Mouse (Mus musculus) CD4-positive, CD25-positive, alpha-beta regulatory T cell, adult 4 months (primary cell): ENCODE data around the gene Clec16a. TPM values are rescaled to one million over a fixed set of nuclear protein-coding genes. Genes with fewer than 3 reads are reported as not detected.
A peak's percentile ranks its signal among the peaks of the same experiment; 100 is the strongest.

Experiments used
- ATAC-seq: one replicate; pipeline ENCODE4 v1.8.0; 2017
- polyA plus RNA-seq, 2 experiments: library from polyadenylated mRNA; unstranded; fragments of 100-300 nt; shearing (Covaris generic); gene quantifications; one replicate each; pipeline ENCODE4 v1.2.1; 2017

The Clec16a gene
- polyA plus RNA-seq, 2 experiments from 2014 or later = 8.4 to 8.7 TPM

DNA sequence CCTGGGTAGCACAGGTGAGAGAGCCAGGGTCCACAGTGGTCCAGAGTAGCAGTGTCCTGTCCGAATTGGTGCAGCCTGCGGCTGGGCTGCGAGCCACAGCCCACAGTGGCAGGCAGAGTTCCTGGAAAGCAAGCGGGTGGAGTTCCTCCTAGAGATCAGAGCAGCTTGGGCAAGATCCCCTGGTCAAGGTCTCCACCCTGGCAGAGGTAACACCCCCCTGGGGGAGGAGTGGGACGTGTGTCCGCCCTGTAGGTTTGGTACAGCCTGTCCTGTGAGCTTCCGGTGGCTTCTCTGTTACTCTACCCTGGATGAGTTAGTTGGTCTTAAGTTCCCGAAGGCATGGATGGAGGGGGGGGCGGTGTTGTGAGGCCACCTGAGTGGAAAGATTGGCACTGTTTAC is 223.7 kb downstream of the Clec16a start:
- no peak for ATAC-seq

GRCm38 (mm10) chr16:10769661-10770060 is 224.5 kb downstream of the Clec16a start:
- ATAC-seq = peak; percentile 73

DNA sequence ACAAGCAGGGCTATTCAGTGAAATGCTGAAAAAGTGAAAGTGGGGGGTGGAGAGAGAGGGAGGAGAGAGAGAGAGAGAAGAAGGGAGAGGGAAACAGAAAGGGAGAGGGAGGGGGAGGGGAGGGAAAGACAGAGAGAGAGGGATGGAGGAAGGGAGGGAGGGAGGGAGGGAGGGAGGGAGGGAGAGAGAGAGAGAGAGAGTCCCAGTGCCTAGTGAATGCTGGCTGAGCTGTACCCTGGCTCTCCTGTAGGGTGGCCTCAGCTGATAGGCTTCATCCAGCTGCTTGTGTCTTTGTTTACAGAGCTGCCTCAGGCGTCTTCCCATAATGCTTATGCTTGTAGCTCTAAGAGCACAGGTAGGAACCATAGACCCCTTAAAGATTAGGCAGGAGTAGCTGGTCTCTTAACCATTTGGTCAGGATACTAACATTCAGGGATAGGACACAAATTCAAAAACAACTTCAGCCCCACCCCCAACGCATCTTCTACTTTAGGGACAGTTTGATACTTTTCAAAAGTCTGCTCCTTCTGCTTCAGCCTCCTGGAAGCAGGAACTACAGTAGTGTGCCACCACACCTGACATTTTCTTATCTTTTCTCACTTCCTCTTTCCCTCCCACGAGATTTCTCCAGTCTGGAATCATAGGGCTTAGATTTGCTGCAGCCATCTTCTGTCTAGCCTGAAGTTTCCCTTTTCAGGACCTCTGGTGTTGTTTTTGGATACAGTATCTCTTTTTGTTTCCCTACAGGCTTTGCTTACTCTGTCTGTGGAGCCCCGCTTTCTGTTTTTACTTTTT is 225.6 kb downstream of the Clec16a start:
- ATAC-seq = no peak

- ATAC-seq = peak; percentile 86
These were observed 226.8 kb downstream of the Clec16a start for GRCm38 (mm10) chr16:10771769-10772510.

DNA sequence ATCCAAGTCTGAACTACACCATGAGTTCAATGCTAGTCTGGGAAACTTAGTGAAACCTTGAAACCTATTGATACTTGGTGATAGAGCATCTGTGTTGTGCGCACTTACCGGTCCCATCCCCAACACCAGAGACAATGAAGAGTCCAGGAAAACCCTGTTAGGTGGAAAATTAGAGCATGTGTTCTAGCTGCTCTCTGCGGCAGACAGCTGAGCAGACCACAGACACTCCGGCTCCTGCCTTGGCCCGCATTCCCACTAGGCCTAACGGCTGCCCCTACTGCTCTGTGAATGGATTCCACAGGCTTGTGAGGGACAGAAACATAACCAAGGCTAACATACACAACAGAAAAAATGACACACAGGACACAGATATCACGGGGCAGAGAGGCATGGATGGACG is 228.4 kb downstream of the Clec16a start:
- ATAC-seq = no peak

- ATAC-seq = peak; percentile 10
These were observed 229.6 kb downstream of the Clec16a start for GRCm38 (mm10) chr16:10774726-10775125.

DNA sequence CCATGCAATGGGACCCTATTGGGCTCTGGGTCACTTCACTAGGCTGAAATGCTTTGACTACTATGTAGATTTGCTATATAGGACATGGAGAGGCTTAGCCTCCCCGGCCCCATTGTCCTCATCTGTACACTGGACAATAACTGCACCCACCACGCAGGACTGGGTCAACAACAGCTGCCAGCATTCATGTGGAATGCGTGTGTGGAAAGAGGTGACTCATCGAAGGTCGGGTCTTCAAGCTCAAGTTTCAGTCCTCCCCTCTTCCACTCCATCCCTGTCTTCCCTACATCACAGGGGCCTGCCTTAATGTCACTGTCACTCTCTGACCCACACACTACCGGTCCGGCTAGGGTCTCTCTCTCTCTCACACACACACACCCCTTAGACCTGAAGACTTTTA is 231.2 kb downstream of the Clec16a start:
- ATAC-seq = no peak

DNA sequence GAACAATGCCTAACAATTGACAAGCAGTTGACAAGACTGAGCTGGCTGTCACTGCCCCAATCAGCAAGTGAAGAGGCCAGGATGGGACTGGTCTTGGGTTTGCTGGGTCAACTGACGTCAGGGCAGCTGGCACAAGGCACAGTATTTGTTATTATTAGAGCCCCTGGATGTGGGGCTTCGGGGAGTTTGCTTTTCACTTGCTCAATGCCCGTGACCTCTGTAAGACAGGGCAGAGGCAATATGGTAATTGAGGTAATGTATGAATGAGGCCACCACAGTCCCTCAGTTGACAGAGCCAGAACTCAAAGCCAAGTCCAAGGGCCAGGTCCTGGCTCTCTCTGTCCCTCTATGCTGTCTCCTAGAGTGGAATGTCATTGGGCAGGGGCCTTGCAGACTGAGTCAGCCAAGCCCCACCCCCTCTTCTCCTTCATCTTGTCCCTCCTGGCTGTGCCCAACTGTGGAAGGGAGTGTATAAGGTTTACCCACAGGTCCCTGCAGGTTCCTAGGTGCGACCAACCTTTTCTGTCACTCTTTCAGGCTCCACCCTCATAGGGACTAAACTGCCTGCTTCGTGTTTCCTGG is 232.5 kb downstream of the Clec16a start:
- no peak for ATAC-seq

DNA sequence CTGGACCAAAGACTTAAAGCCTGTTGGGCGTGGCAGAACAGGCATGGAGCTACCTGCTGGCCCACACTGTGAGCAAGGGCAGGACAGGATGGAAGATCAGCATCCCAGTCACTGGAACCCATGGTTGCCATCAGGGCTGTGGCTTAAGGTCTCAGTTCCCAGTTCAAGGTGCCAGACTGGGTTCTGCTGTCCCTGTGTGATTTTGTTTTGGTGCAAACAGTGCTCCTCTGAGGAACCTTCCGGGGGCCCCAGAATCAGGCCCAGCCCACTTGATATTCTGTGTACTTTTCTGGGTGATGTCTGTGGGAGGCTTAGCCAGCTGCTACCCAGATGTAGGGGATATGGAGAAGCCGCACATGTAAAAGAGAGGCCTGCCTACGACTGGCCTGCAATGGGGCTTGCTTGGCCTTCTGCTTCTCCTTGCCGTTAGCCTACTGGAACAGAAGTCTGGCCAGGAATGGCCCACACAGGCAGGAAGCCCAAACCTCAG is 235.5 kb downstream of the Clec16a start:
- no peak for ATAC-seq

DNA sequence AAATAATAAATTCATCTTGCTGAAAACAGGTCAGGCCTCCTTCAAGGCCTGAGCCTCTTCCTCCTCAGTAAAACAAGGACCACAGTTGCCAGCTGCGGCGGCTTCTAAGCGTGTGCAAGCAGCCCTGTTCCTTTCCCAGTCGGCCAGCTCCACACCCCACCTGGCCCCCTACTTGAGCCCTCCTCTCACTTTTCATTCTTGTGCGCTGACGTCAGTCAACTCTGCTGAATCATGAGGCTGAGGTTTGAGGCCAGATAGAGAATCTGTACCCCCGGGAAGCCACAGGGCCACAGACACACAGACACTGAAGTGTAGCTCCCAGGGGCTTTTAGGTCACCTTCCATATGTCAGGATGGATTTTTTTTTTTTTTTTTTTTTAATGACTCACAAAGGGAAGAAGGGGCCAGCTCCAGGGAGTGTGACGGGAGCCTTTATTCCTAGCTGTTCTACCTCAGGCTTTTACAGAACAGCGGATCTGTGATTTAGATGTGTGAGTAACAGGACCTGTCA is 236.8 kb downstream of the Clec16a start:
- ATAC-seq = peak; percentile 4

- ATAC-seq = no peak
These were observed 237.4 kb downstream of the Clec16a start for GRCm38 (mm10) chr16:10782377-10783151.

DNA sequence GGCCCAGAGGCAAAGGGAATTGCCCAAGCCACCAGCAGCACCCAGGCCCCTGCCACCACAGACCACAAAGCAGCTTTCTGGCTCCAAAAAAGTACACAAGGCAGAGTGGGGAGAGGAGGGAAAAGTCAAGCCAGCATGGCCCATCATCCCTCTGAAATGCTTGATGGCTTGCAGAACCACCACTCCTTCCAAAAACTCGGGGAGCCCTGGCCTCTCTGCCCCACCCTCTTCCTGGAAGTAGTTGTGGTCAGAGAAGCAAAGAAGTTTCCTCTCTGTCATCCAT is 238.0 kb downstream of the Clec16a start:
- no peak for ATAC-seq

DNA sequence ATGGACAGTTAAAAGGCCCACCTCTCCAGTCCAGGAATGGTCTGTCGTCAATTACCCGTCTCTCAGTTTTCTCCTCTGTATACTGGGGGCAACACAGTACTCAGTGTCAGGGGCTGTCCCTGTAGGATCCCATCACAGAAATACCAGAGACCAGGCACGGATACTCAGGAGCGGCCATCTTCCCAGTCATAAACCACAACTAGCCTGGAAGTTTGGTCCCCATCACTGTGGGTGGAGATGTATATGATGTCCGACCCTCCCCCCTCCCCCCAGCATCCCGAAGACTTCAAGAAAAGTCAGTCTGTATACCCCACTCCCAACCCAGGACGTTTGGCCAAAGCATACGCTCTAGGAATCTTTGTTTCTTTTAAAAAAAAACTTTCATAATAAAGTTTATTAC is 238.3 kb downstream of the Clec16a start:
- ATAC-seq = no peak

GRCm38 (mm10) chr16:10783883-10784792 is 239.0 kb downstream of the Clec16a start:
- ATAC-seq = no peak

GRCm38 (mm10) chr16:10784793-10785370 is 239.7 kb downstream of the Clec16a start:
- peak; percentile 43 for ATAC-seq

DNA sequence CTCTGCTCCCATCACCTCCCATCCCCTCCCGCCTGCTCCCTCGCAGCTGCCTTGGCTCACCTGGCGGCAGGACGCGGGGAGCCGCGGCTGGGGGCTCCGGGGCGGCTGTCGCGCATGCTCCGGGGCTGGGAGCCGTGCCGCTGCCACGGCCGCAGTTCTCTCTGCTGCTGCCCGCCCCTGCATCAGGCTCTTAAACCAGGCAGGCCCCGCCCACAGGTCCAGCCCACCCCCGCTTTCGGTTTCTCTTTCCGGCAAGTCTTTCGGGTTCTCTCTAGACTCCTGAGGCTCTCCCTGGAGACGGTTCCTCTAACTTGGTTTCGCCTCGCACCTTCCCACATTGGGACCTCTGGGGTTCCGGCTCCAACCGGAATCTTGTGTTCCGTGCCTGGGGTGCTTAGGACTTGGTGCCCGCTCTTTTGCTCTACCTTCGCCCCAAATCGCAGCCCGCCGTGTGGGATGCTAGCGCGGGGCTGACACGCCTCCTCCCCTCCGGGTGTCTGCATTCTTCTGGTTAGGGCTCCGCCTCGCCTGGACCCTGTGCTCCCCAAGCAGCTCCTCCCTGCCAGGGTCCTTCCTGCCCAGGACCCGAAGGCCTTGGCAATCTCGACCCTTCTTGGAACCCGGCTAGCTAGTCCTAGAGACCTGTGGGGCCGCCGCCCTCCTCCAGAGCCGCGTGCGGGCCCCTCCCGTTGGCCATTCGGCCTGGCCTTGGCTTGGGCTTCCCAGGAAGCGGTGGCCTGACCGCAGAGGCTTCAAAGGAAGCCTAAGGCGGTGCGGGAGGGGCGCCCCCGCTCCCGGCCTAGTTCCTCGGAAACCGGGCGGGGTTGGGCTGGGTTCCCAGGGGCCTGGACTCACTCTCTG is 240.5 kb downstream of the Clec16a start, which contains the start of gene Socs1:
Socs1 (minus strand) TSS at position 166 of the 861 bp plus-strand sequence.
- ATAC-seq = peak; percentile 46

- peak; percentile 49 for ATAC-seq
These were observed 241.1 kb downstream of the Clec16a start for GRCm38 (mm10) chr16:10786288-10786687.

- no peak for ATAC-seq
These were observed 241.8 kb downstream of the Clec16a start for GRCm38 (mm10) chr16:10786782-10787547.

DNA sequence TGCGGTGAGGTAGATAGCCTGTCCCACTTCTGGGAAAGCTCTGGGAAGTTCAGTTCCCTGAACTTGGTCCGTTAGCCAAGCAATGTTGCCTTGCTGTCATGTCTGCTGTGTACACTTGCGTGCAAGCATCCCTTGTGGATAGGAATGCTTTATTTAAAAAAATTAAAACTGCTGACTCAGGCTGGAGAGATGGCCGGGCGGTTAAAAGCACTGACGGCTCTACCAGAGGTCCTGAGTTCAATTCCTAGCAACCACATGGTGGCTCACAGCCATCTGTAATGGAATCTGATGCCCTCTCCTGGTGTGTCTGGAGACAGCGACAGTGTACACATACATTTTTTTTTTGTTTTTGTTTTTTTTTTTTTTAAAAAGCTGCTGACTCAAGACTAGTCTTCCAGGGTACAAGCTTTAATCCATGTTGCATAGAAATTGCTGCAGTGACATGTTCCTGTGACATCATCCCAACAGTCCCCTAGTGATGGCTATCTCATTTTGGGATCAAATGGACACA is 242.5 kb downstream of the Clec16a start:
- ATAC-seq = no peak
